Mouse (Mus musculus): Measurements from ENCODE around the gene A930033H14Rik. TPM values are rescaled to one million over a fixed set of nuclear protein-coding genes. Genes with fewer than 3 reads are reported as not detected.

A930033H14Rik gene
- polyA plus RNA-seq, 1 experiment, result 1.9 TPM

GRCm38 (mm10) chr10:69252112-69253074, 39.5 kb upstream of the A930033H14Rik start:
- 0 out of 2 replicates have a peak overlapping the region, but pooled peaks have one; percentile 11 for H3K27ac ChIP-seq (ENCODE audit: insufficient read depth, low read length)

GRCm38 (mm10) chr10:69251254-69251653, 38.4 kb upstream of the A930033H14Rik start:
- Histone ChIP-seq H3K4me3 (ENCODE audit: insufficient read depth, low read length) (no peak overlapping the region), H3K4me1 (ENCODE audit: control insufficient read depth, insufficient read depth, low read length) (peaks cover 1% of the 10 kb centered on the region; the same call in 1 of the 2 replicates), H3K27ac (ENCODE audit: insufficient read depth, low read length) (no peak overlapping the region)
- TF ChIP-seq CTCF (IDR thresholded peaks at IDR 0.05; ENCODE audit: extremely low read depth, insufficient read depth, low read length) (no peak), POLR2A (IDR thresholded peaks at IDR 0.05; ENCODE audit: extremely low read depth, insufficient read depth, low read length) (no peak)

More at GRCm38 (mm10) chr10:69252112-69253074, 39.5 kb upstream of the A930033H14Rik start:
- Histone ChIP-seq H3K4me1 (ENCODE audit: control insufficient read depth, insufficient read depth, low read length) (peaks cover 1% of the 10 kb centered on the region; the same call in 1 of the 2 replicates), H3K4me3 (ENCODE audit: insufficient read depth, low read length) (no peak overlapping the region)
- no peak for TF ChIP-seq CTCF (IDR thresholded peaks at IDR 0.05; ENCODE audit: extremely low read depth, insufficient read depth, low read length)
- no peak for TF ChIP-seq POLR2A (IDR thresholded peaks at IDR 0.05; ENCODE audit: extremely low read depth, insufficient read depth, low read length)

DNA sequence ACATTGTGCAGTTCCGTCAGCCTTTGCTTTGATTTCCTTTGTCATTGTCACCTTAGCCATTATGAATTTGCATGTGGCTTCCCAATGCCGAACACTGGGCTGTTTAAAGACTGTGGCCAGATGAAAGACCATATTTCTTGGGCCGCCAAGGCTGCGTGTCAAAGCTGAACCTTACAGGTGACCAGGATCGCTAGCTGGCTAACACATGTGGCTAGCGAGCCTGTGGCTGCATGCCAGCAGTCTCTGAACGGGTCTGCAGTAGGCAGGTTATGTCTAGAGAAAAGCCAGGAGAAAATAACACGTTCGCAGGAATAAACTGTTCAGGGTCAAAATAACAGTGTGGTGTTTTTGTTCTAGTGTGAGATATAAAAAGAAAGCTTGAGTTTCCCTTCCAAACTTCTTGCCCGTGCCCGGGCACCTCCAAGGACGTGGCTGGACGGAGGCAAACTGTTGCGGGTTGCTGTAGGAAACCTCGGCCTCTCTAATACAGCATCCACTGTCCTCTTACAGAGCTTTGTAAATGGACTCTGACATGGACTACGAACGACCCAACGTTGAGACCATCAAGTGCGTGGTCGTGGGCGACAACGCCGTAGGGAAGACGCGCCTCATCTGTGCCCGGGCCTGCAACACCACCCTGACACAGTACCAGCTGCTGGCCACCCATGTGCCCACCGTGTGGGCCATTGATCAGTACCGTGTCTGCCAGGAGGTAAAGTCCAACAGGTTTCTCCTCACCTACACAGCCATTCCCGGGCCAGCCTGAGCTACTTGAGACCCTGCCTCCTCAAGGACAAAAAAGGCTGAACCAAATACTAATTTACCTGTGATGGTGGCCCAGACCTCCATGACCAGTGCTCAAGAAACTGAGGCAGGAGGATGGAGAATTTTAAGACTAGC, 35.6 kb upstream of the A930033H14Rik start:
- Histone ChIP-seq H3K4me3 (ENCODE audit: insufficient read depth, low read length) (no peak overlapping the region), H3K4me1 (ENCODE audit: control insufficient read depth, insufficient read depth, low read length) (peaks cover 1% of the 10 kb centered on the region; the same call in 1 of the 2 replicates), H3K27ac (ENCODE audit: insufficient read depth, low read length) (no peak overlapping the region)
- no peak for TF ChIP-seq POLR2A (IDR thresholded peaks at IDR 0.05; ENCODE audit: extremely low read depth, insufficient read depth, low read length)
- no peak for TF ChIP-seq CTCF (IDR thresholded peaks at IDR 0.05; ENCODE audit: extremely low read depth, insufficient read depth, low read length)

GRCm38 (mm10) chr10:69247311-69248033, 34.6 kb upstream of the A930033H14Rik start:
- Histone ChIP-seq H3K4me3 (ENCODE audit: insufficient read depth, low read length) (no peak overlapping the region), H3K27ac (ENCODE audit: insufficient read depth, low read length) (0 out of 2 replicates have a peak overlapping the region, but pooled peaks have one; percentile 6), H3K4me1 (ENCODE audit: control insufficient read depth, insufficient read depth, low read length) (no peaks in the 10 kb centered on the region; the same call in 1 of the 2 replicates)
- TF ChIP-seq POLR2A (IDR thresholded peaks at IDR 0.05; ENCODE audit: extremely low read depth, insufficient read depth, low read length) (no peak), CTCF (IDR thresholded peaks at IDR 0.05; ENCODE audit: extremely low read depth, insufficient read depth, low read length) (no peak)

DNA sequence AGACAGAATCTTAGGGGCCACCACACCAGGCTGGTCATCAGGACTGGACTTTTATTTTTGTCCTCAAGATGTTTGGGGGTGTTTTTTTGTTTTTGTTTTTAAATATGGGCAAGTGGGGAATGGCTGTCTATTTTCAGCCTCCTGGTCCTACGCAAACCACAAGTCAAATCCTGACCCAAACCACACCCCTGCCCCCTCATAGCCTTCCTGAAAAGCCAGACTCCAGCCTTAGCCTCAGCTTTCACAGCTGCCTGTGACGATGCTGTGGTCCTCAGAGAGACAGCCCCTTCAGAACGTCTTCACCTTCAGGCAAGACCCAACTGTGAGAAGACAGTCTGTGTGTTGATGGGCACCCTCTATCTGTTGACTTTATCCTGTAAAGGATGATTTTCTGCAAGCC, 33.9 kb upstream of the A930033H14Rik start:
- TF ChIP-seq POLR2A (IDR thresholded peaks at IDR 0.05; ENCODE audit: extremely low read depth, insufficient read depth, low read length) (no peak), CTCF (IDR thresholded peaks at IDR 0.05; ENCODE audit: extremely low read depth, insufficient read depth, low read length) (no peak)
- no peak overlapping the region for H3K4me3 ChIP-seq (ENCODE audit: insufficient read depth, low read length)
- H3K27ac ChIP-seq (ENCODE audit: insufficient read depth, low read length), result no peak overlapping the region
- no peaks in the 10 kb centered on the region; the same call in 1 of the 2 replicates for H3K4me1 ChIP-seq (ENCODE audit: control insufficient read depth, insufficient read depth, low read length)

DNA sequence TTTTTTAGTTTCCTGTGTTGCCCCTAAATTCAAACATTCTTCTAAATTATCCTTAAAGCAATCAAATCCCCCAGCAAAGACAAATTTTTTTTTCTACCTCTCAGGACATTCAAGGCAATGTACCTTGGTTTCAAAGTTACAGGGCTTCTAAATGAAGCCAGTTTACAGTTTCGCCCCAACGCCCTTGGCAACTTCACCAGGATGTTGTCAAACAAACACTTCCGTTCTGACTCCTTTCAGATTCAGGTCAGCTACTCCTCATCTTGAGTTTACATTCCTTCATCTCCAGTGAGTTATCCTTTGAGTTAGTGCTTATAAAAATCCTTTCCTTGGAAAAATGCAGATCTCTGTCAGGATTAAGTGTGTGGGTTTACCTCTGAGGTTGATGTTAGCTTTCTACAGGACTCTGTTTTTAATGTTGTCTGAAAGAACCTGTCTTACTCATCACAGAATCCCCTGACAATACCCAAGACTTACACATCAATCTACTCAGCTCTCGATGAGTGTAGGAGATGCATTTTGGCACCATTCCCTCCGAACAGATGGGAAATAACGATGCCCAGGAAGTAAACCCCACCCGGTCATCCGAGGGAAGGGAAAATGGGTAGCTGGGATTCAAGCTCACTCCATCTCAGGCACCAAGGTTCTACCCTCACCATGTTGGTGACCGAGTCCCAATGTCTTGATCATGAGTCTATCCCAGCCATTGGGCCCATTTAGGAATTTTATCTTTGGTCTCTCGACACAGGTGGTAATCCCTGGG, 33.2 kb upstream of the A930033H14Rik start:
- Histone ChIP-seq H3K27ac (ENCODE audit: insufficient read depth, low read length) (no peak overlapping the region), H3K4me3 (ENCODE audit: insufficient read depth, low read length) (no peak overlapping the region), H3K4me1 (ENCODE audit: control insufficient read depth, insufficient read depth, low read length) (no peaks in the 10 kb centered on the region; the same call in 1 of the 2 replicates)
- TF ChIP-seq CTCF (IDR thresholded peaks at IDR 0.05; ENCODE audit: extremely low read depth, insufficient read depth, low read length) (no peak), POLR2A (IDR thresholded peaks at IDR 0.05; ENCODE audit: extremely low read depth, insufficient read depth, low read length) (no peak)

DNA sequence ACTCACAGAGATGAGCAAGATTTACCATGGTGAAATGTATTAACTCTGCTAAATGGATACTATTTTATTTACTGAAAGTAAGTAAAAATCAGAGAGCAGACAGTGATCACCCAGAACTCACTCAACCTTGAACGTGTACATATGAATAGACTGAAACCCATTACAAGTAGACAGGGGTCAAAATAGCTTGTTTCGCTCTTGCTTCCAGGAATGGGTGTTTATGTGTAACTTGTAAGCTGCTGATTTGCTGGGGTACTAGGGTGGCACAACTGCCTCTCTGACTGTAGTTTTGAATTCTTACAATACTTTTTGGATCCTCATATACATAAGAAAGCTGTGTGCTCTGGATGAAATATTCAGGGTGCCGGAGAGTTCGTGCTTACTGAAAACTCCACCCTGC, 32.3 kb upstream of the A930033H14Rik start:
- no peak overlapping the region for H3K4me3 ChIP-seq (ENCODE audit: insufficient read depth, low read length)
- no peaks in the 10 kb centered on the region; the same call in 1 of the 2 replicates for H3K4me1 ChIP-seq (ENCODE audit: control insufficient read depth, insufficient read depth, low read length)
- no peak overlapping the region for H3K27ac ChIP-seq (ENCODE audit: insufficient read depth, low read length)
- TF ChIP-seq CTCF (IDR thresholded peaks at IDR 0.05; ENCODE audit: extremely low read depth, insufficient read depth, low read length) (no peak), POLR2A (IDR thresholded peaks at IDR 0.05; ENCODE audit: extremely low read depth, insufficient read depth, low read length) (no peak)

- TF ChIP-seq CTCF (IDR thresholded peaks at IDR 0.05; ENCODE audit: extremely low read depth, insufficient read depth, low read length) (no peak), POLR2A (IDR thresholded peaks at IDR 0.05; ENCODE audit: extremely low read depth, insufficient read depth, low read length) (no peak)
- no peak overlapping the region for H3K27ac ChIP-seq (ENCODE audit: insufficient read depth, low read length)
- peaks cover 2% of the 10 kb centered on the region for H3K4me1 ChIP-seq (ENCODE audit: control insufficient read depth, insufficient read depth, low read length)
- H3K4me3 ChIP-seq (ENCODE audit: insufficient read depth, low read length), result no peak overlapping the region
Observed at GRCm38 (mm10) chr10:69240530-69240929, 27.6 kb upstream of the A930033H14Rik start.

Measured in cortical plate, adult 2 months (tissue).